Mouse (Mus musculus): ENCODE data around the gene Ndufv2. TPM values are rescaled to one million over a fixed set of nuclear protein-coding genes. Genes with fewer than 3 reads are reported as not detected.
A peak's percentile ranks its signal among the peaks of the same experiment; 100 is the strongest.

The Ndufv2 gene
- polyA plus RNA-seq (2016; fragmentation: Nextera tagmentation; extraction: Ambion mirVana): 302 and 311 TPM in 2 replicates

- peak; percentile 97 for DNase-seq (ENCODE audit: low spot score)
- 1% methylated on average over 67 of the region's 67 CpGs for WGBS
- no peaks in the 10 kb centered on the region for H3K27me3 ChIP-seq (replicated peaks; ENCODE audit: low read depth, poor library complexity, severe bottlenecking)
- peak within 1 kb of the TSS; percentile 95 for H3K4me3 ChIP-seq
- peaks cover 8% of the 10 kb centered on the region for H3K4me1 ChIP-seq
- 0 out of 2 replicates have a peak, but pooled peaks cover 10% of the 10 kb centered on the region for H3K36me3 ChIP-seq (replicated peaks)
- H3K27ac ChIP-seq (replicated peaks): peak within 1 kb of the TSS; percentile 95
- no peaks in the 10 kb centered on the region for H3K9me3 ChIP-seq
Measured at GRCm38 (mm10) chr17:66101380-66102330, at the start of gene Ndufv2. Ndufv2 (minus strand) TSS chr17:66101559.

DNA sequence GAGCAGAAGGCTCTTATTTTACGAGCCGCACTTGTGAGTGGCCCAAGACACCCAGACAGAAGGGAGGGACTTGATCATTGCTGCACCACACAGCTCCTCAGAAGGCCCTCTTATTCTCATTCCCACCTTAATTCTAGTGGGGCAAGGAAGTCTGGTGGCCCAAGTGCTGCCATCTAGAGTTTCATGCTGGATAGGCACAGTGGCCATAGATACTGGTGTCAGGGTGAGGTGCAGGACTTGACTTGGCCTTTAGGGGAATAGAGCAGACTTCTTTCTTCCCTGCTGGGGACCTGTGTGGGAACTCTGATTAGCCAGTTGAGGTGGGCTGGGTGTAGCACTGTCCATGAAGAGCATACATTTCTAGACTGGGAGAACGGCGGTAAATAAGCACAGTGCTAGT is 29.9 kb upstream of the Ndufv2 start:
- Histone ChIP-seq H3K9me3 (no peaks in the 10 kb centered on the region), H3K4me3 (no peak overlapping the region), H3K4me1 (no peaks in the 10 kb centered on the region), H3K27ac (replicated peaks) (no peak overlapping the region), H3K36me3 (replicated peaks) (peaks cover 97% of the 10 kb centered on the region), H3K27me3 (replicated peaks; ENCODE audit: low read depth, poor library complexity, severe bottlenecking) (no peaks in the 10 kb centered on the region)
- DNase-seq (ENCODE audit: low spot score): no peak
- WGBS: 96% methylated on average over 4 of the region's 4 CpGs

DNA sequence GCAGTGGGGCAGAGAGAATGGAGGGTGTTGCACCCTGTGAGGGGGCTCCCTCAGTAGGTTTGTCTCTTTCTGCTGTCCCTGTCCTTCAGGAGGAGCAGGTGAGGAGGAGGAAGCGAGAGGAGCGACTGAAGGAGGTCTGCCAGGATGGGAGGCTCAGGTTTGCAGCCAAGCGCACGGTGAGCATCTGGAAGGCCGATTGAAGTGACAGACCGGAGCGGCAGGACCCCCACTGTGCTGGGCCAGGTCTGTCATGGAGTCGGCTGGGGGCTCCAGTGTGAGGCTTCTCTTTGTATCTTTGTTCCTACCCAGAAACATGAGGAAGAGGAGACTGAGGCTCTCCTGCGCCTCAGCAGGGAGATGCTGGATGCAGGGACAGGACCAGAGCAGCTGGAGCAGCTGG is 29.0 kb upstream of the Ndufv2 start:
- no peak for DNase-seq (ENCODE audit: low spot score)
- Histone ChIP-seq H3K4me1 (peaks cover 5% of the 10 kb centered on the region), H3K9me3 (no peaks in the 10 kb centered on the region), H3K27ac (replicated peaks) (no peak overlapping the region), H3K36me3 (replicated peaks) (peaks cover 94% of the 10 kb centered on the region), H3K4me3 (no peak overlapping the region), H3K27me3 (replicated peaks; ENCODE audit: low read depth, poor library complexity, severe bottlenecking) (no peaks in the 10 kb centered on the region)
- 87% methylated on average over 9 of the region's 9 CpGs for WGBS

DNA sequence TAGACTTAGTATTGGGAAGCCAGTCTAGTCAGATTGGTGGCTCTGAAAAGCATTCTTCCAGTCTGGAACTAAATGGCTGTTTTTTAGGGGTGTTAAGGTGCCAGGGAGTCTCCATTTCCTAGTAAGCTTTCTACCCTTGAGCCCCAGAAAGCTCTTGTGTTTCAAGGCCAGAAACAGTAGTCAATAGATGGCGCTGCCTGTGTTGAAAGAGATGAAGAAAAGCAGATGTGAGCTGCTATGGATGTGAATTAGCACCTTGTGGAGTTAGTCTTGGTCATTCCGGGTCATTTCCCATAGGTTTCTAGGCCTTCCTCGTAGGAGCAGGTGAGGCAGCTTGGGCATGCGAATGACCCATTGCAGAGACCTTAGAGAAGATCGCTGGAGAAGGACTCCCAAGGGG is 23.9 kb upstream of the Ndufv2 start:
- Histone ChIP-seq H3K27me3 (replicated peaks; ENCODE audit: low read depth, poor library complexity, severe bottlenecking) (no peaks in the 10 kb centered on the region), H3K4me1 (peaks cover 19% of the 10 kb centered on the region), H3K36me3 (replicated peaks) (peaks cover 44% of the 10 kb centered on the region), H3K9me3 (no peaks in the 10 kb centered on the region), H3K4me3 (peak overlapping the region; percentile 78; the same call in 1 of the 2 replicates), H3K27ac (replicated peaks) (no peak overlapping the region)
- 71% methylated on average over 5 of the region's 5 CpGs for WGBS
- no peak for DNase-seq (ENCODE audit: low spot score)

DNA sequence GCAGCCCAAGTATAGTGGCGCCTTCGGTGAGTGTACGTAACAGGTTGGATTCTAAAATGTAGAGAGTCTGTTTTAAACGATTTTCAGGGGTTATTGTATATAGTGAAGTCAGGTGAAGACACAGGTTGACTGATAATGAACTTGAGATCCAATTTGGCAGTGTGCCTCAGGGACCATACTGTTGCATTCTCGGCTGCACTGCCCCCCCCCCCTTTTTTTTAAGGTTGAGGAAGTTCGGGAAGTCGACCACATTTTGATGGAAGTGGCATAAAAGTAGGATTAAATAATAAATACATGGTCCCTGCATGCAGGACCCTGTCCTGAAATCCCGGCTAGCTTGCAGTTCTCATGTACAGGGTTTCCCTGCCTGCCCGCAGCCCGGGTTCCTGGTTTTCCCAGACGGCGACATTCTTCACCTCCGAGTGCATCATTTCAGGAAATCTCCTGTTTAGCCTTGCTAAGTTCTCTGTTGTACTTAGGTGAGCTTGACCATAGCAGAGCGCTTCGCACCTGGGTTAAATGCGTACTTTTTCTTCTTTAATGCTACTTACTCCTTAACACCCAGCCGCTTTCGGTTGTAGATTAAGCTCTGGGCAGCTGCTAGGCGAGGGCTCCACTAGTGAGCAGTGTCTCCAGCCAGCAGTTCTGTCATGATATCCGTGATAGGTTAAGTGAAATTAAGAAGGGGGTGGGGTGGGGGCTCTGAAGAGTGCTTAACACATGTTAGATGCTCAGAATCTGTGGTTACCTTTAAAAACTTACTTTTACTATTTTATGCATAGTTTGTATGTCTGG is 22.7 kb upstream of the Ndufv2 start:
- no peaks in the 10 kb centered on the region for H3K9me3 ChIP-seq
- H3K4me3 ChIP-seq: peak overlapping the region; percentile 78
- 2% methylated on average over 20 of the region's 20 CpGs for WGBS
- peaks cover 44% of the 10 kb centered on the region for H3K36me3 ChIP-seq (replicated peaks)
- peak overlapping the region; percentile 92 for H3K27ac ChIP-seq (replicated peaks)
- DNase-seq (ENCODE audit: low spot score): peak; percentile 60
- peaks cover 19% of the 10 kb centered on the region for H3K4me1 ChIP-seq
- no peaks in the 10 kb centered on the region for H3K27me3 ChIP-seq (replicated peaks; ENCODE audit: low read depth, poor library complexity, severe bottlenecking)

DNA sequence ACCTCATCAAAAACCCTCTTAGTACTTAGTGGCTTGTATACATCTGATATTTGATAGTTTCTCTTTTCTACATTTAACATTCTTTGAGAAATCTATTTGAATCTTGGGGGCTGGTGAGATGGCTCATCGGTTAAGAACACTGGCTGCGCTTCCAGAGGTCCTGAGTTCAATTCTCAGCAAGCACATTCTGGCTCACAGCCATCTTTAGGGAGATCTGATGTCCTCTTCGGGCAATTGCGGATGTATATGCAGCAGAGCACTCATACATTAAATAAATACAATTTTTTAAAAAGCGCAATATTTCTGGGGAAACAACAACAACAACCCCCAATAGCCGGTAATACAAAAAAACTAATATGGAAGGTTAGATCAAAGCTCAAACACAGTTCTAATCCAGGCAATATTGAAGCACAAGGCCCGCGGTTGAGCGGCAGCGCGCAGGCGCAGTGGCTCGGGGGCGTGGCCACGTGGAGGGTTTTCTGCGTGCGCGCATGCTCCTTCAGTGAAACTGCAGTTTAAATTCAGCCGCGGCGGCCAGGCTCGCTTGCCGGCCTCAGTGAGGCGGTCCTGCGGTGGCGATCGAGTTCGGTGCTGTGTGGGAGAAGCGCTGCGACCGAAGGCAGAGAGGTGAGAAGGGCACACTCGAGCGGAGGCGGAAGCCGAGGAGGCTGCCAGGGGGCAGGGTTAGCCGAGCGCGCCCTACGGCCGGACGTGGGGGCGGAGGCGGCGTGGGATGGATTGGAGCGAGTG is 21.9 kb upstream of the Ndufv2 start, which contains the start of gene Ddx11:
Gene Ddx11, plus strand, starts transcription at position 455 of the 750 bp plus-strand sequence.
- no peaks in the 10 kb centered on the region for H3K9me3 ChIP-seq
- peak within 1 kb of the TSS; percentile 92 for H3K27ac ChIP-seq (replicated peaks)
- peak; percentile 95 for DNase-seq (ENCODE audit: low spot score)
- H3K4me1 ChIP-seq: peaks cover 19% of the 10 kb centered on the region
- H3K27me3 ChIP-seq (replicated peaks; ENCODE audit: low read depth, poor library complexity, severe bottlenecking): no peaks in the 10 kb centered on the region
- WGBS: 6% methylated on average over 45 of the region's 45 CpGs
- peak within 1 kb of the TSS; percentile 78 for H3K4me3 ChIP-seq
- peaks cover 44% of the 10 kb centered on the region for H3K36me3 ChIP-seq (replicated peaks)

DNA sequence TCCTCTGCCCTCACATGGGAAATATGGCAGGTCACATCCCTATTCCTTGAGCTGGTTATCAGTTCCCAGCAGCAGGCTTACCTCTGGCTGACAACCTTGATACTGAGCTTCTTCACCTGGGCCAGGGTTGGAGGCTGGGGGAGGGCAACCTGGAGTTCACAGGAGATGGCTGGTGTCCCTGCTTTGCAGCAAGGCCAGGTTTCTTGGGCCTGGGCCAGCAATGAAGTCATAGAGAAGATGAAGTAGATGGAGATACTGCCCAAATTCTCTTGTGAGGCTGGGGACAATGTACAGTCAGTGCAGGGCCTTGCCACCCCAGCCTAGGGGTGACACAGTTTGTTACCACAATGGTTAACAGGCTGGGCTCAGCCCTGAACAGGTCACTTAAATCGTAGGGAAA is 19.3 kb upstream of the Ndufv2 start:
- WGBS: 69% methylated on average over 1 of the region's 1 CpGs
- Histone ChIP-seq H3K27ac (replicated peaks) (no peak overlapping the region), H3K4me1 (peaks cover 17% of the 10 kb centered on the region), H3K4me3 (no peak overlapping the region), H3K9me3 (no peaks in the 10 kb centered on the region), H3K36me3 (replicated peaks) (peaks cover 44% of the 10 kb centered on the region), H3K27me3 (replicated peaks; ENCODE audit: low read depth, poor library complexity, severe bottlenecking) (no peaks in the 10 kb centered on the region)
- DNase-seq (ENCODE audit: low spot score): no peak

DNA sequence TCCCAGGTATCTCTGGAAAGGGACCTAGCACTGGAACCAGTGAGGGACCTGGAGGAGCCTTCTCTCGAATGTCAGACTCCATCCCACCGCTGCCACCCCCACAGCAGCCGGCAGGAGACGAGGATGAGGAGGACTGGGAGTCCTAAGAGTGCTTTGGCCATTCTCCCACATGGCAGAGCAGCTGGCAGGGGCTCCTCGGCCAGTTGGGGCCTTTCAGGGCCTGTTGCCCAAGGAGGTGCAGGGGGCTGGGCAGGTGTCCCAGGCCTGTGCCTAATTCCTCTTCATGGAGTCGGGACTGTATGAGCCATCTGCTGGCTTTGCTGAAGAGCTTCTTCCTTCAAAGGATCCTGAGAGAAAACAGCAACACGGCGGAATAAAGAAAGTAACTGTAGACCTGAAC is 17.6 kb upstream of the Ndufv2 start:
- H3K9me3 ChIP-seq: no peaks in the 10 kb centered on the region

GRCm38 (mm10) chr17:66112166-66112565 is 10.8 kb upstream of the Ndufv2 start:
- Histone ChIP-seq H3K4me3 (peak overlapping the region; percentile 94), H3K4me1 (peaks cover 21% of the 10 kb centered on the region), H3K27ac (replicated peaks) (peak overlapping the region; percentile 93; the same call in 1 of the 2 replicates), H3K27me3 (replicated peaks; ENCODE audit: low read depth, poor library complexity, severe bottlenecking) (no peaks in the 10 kb centered on the region), H3K36me3 (replicated peaks) (peaks cover 36% of the 10 kb centered on the region), H3K9me3 (no peaks in the 10 kb centered on the region)
- WGBS: 50% methylated on average over 4 of the region's 4 CpGs
- DNase-seq (ENCODE audit: low spot score): no peak

More for the DNA sequence above, 17.6 kb upstream of the Ndufv2 start:
- no peak overlapping the region for H3K4me3 ChIP-seq
- DNase-seq (ENCODE audit: low spot score): no peak
- 88% methylated on average over 8 of the region's 8 CpGs for WGBS
- peaks cover 61% of the 10 kb centered on the region for H3K36me3 ChIP-seq (replicated peaks)
- H3K4me1 ChIP-seq: peaks cover under 1% of the 10 kb centered on the region; the same call in 1 of the 2 replicates
- H3K27me3 ChIP-seq (replicated peaks; ENCODE audit: low read depth, poor library complexity, severe bottlenecking): no peaks in the 10 kb centered on the region
- H3K27ac ChIP-seq (replicated peaks): no peak overlapping the region

GRCm38 (mm10) chr17:66111402-66111959 is 10.1 kb upstream of the Ndufv2 start, which contains the start of gene Washc1:
Washc1 (plus strand) TSS chr17:66111545.
- H3K4me3 ChIP-seq: peak within 1 kb of the TSS; percentile 94
- DNase-seq (ENCODE audit: low spot score): peak; percentile 98
- no peaks in the 10 kb centered on the region for H3K9me3 ChIP-seq
- peaks cover 21% of the 10 kb centered on the region for H3K4me1 ChIP-seq
- H3K36me3 ChIP-seq (replicated peaks): peaks cover 29% of the 10 kb centered on the region
- H3K27me3 ChIP-seq (replicated peaks; ENCODE audit: low read depth, poor library complexity, severe bottlenecking): no peaks in the 10 kb centered on the region
- H3K27ac ChIP-seq (replicated peaks): peak within 1 kb of the TSS; percentile 93
- whole genome bisulfite sequencing: 0% methylated on average over 41 of the region's 41 CpGs

DNA sequence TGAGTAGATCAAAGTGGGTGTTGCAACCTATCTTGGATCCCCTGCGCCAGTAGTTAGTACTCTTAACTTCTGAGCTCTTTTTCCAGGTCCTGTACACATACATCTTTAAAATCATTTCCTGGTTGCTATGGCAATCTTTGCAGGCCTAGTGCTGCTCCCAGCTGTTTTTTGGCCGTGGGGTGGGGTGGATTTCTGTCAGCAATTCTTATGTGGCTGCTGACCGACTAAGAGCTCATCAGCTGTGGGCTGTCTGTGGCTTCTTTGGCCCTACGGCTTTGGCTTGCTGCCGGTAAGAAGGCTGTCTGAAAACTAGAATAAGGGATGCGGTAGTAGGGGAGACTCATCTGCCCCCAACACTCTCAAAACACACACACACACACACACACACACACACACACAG is 9.4 kb upstream of the Ndufv2 start:
- no peak for DNase-seq (ENCODE audit: low spot score)
- peaks cover 21% of the 10 kb centered on the region for H3K4me1 ChIP-seq
- 53% methylated on average over 6 of the region's 6 CpGs for WGBS
- no peaks in the 10 kb centered on the region for H3K27me3 ChIP-seq (replicated peaks; ENCODE audit: low read depth, poor library complexity, severe bottlenecking)
- H3K4me3 ChIP-seq: peak overlapping the region; percentile 94
- no peaks in the 10 kb centered on the region for H3K9me3 ChIP-seq
- H3K27ac ChIP-seq (replicated peaks): peak overlapping the region; percentile 93
- H3K36me3 ChIP-seq (replicated peaks): peaks cover 22% of the 10 kb centered on the region

All from embryonic facial prominence, embryonic 10.5 days (tissue).